Mouse (Mus musculus) stomach, postnatal 0 days (tissue): ENCODE measurements around the gene Pcare.

Experiments
- CTCF ChIP-seq: IDR thresholded peaks from 2 replicates; pipeline ENCODE4 v1.5.1; 2016; ENCODE audit warnings: antibody characterized with exemption, low read depth, mild to moderate bottlenecking, moderate library complexity
- EP300 ChIP-seq: optimal IDR thresholded peaks from 2 replicates; pipeline ENCODE3; 2016; ENCODE audit warnings: antibody characterized with exemption

DNA sequence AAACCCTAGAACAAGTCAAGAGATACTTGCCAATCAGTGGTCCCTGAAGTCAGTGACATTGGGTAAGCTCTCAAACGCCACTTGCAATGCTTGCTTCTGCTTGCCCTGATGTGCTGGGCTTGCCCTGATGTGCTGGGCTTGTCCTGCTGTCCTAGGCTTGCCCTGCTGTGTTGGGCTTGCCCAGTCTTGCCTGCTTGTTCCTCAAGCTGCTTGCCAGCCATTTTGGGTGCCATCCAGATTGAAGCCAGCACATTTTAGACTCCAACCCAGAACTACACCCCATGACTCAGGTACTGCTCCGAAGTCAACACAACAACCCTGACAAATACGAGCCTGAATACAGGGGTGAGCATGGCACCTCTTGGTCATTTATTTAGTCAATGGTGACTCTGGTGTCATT is 10.5 kb downstream of the Pcare start:
- TF ChIP-seq CTCF = no peak
- no peak for TF ChIP-seq EP300
